Mouse (Mus musculus): Measurements from ENCODE around the gene Bloc1s5.

DNA sequence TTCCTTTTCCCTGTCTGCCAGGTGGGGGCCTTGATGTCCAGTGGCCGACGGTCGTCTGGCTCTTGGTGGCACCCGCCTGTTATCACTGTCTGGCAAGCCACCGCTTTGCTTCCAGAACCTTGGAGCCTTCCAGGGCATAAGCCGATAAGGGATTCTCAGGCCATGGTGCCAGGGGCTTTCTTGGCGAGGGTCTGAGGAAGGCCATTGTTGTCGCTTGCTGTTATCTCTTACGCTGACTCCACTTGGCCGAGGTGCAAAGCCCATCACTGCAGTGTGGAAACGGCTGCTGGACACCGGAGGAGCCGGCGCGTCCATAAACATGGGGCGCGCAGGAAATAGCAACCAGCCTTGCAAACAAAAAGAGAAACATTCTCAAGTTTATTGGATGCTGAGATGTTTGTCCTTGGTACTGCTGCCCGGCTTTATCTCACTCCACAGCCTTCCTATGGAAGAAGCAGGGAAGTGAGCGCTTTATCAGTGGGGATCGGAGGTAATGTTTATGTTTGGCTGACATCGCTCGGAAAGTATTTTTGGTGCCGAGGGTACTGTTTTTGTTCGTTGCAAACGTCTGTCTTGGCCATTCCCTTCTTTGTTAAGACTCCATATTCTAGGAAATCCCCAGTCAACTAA, 54.8 kb downstream of the Bloc1s5 start:
- no peak for TF ChIP-seq GATA1 (IDR thresholded peaks at IDR 0.05; ENCODE audit: low read length)
- no peak for TF ChIP-seq TAL1 (IDR thresholded peaks at IDR 0.05; ENCODE audit: low read length)

Data from erythroblast, embryonic 14.5 days (primary cell).